Mouse (Mus musculus): ENCODE measurements around the gene Dennd2a.
"Not testable (repeated sequence)": the region's sequence is repeated elsewhere in the genome, so short reads cannot be mapped to it uniquely, and the experiment has no call there.

The Dennd2a gene

DNA sequence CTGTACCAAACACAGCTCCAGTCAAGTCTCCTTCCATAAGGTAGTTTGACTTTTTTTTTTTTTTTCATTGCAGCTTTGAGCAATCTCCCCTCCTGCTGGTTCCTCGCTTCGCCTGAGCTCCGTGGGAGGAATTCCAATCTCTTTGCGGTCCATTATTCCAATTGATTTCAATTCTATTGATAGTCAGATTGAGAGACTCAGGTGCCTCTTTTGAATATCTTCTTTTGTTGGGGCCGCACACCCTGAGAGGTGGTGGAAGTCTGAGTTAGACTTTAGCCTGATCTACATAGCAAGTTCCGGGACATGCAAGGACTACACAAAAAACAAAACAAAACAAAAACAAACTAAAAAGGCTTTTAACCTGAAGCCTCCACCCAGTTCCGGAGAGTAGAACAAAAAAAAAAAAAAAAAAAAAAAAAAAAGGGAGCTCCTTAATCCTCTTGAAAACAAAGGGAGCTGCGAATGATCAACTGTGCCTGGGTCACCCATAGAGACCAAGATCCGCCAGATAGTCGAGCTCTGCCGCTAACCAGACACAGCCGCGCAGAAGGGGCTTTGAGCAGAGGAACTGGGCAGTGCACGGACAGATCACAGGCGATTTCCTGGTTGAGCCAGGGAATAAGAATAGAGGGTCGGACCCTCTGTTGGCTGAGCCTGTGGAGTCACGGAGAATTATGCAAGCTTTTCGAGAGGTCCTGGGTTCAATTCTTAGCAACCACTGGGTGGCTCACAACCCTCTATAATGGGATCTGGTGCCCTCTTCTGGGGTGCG lies 111.7 kb downstream of the Dennd2a start:
- no peak for DNase-seq

DNA sequence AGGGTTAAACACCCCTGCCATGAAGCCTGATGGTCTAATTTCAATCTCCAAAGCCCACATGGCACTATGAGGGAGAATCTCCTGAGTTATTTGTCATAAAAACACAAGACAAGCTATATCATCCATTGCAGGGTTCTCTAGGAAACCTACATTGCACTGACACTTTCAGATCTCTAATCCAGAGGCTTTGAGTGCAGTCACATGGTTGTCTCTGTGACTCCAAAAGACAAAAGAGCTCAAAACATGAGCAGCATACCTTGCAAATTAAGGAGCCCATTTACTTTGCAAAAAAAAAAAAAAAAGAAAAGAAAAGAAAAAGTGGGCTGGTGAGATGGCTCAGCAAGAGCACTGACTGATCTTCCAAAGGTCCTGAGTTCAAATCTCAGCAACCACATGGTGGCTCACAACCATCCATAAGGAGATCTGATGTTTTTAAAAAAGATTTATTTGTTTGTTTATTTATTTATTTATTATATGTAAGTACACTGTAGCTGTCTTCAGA lies 114.8 kb downstream of the Dennd2a start:
- DNase-seq: no peak

DNA sequence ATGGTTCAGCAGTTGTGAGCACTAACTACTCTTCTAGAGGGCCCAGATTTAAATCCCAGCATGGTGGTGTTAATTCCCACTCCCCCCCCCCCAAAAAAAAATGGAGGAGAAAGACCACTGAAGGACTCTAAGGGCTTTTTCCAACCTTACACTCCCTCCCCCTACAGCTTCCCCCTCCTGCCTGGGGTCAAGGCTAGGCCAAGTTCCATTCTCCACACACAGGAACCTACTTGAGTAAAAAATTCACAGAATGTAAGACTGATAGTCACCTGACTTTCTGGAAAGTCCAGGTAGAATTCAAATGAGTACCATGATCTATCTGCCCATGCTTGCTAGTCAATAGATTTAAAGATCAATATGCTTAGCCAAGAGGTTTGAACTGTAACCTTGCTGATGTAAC lies 117.5 kb downstream of the Dennd2a start:
- no peak for DNase-seq

DNA sequence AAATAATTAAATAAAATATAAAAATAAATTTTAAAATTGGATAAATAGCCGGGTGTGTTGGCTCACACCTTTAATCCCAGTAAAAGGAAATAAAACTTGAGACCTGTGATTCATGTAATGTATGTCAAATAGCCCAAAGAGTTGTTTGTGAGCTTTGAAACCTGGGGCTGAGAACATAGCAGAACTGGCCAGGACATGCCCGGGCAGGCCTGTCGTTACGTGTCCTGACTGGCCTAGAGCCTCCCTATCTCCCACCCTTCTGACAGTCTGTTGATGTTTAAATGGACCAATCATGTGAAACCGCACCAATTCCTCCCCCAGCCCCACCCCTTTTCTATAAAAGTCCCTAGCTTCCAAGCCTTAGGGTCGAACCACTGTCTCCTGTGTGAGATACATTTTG lies 120.1 kb downstream of the Dennd2a start:
- not testable (repeated sequence) for DNase-seq

DNA sequence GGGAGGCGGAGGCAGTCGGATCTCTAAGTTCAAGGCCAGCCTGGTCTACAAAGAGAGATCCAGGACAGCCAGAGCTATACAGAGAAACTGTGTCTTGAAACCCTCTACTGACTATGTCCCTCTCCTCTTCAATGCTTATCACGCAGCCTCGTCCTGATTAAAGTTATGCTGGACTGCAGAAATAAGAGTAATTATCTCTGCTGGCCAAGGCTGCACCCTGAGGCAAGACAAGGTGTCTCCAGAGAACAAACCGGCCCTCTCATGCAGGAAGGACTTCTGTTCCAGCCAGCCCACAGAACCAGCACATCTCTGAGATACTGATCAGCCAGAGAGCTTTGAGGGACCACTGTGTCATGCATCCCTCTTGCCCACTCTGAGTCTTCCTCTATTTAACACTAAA lies 121.8 kb downstream of the Dennd2a start:
- DNase-seq: no peak

DNA sequence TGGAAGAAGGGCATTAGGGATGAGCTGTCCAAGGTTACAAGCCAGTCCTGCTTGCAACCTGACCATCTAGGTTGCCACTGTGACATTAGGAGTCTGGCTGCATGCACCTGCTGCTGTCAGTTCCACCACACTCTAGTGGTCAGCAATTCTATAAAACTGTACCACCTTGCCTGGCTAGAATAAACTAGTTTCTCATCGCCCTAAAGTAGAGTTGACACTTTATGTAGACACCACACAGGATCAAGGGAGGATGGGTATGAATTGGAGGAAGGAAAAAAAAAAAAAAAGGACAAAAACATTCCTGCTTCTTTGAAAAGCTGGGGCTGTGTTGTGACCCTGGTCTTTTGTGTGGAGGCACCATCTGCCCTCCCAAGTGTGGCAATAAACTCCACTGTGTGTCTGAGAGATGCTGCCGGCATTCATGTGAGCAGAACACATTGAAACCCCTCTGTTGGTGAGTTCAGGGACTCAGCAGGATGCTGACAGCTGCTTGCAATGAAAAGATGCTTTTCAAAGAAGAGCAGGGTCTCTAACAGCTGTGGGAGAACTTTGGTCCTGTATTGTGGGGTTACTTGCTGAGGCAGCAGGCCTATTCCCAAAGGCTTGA lies 122.7 kb downstream of the Dennd2a start:
- no peak for DNase-seq

DNA sequence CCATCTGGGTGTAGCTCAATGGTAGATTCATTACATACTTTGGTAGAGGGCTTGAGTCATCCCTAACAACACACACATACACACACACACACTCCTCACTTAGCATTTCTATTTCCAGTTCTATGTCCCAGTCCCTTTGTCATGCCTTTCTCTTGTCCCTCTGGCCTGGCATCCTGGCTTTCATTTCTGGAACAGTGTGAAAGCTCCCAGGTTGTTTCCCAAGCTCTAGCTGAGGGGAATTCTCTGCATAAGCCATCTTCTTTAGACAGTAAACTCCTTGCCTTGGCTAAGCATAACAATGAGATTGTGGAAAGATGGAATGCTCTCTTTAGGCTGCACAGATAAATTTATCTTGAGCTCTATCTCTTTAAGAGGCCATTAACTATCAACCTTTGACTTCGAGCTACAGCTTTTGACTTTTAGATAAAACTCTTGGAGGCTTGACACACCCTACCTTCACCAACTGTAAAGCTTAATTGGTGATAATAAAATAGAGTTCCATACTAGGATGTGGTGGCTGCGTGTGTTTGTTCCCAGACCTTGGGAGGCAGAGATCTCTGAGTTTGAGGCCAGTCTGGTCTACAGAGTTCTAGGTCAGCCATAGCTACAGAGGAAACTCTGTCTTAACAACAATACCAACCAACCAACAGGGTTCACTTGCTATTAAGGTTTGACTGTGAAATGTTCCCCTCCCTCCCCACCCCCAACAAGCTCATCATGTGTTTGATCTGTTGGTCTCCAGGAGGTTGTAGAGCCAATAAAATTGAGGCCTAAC lies 123.4 kb downstream of the Dennd2a start:
- DNase-seq: no peak

DNA sequence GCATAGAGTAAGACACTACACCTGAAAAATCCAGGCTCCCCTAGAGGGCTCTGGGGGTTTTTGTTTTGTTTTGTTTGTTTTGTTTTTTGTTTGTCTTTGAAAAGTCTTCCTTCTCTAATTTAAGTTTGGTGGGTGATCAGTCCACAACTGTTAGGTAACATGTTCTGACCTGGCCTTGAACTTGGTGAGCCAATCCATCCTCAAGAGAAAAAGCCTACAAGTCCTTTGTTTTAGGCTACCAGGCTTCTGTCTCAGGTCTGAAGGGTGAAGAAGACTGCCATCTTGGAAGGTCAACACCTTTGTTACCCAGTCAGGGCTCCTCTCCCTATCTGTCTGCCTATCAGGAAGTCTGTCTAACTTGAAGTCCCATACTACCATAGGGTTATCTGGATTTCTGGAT lies 124.0 kb downstream of the Dennd2a start:
- DNase-seq: no peak

DNA sequence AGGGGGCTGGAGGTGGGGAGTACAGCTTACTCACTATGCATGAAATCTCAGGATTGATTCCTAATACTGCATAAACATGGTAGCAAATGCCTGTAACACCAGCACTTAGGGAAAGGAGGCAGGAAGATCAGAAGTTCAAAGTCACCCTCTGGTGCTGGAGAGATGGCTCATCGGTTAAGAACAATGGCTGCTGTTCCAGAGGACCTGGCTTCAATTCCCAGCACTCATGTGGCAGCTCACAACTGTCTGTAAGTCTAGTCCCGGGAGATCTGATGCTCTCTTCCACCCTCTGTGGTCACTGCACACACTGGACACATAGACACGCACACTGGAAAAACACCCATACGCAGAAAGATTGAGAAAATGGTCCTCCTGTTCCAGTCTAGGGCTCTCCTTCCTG lies 124.5 kb downstream of the Dennd2a start:
- no peak for DNase-seq

DNA sequence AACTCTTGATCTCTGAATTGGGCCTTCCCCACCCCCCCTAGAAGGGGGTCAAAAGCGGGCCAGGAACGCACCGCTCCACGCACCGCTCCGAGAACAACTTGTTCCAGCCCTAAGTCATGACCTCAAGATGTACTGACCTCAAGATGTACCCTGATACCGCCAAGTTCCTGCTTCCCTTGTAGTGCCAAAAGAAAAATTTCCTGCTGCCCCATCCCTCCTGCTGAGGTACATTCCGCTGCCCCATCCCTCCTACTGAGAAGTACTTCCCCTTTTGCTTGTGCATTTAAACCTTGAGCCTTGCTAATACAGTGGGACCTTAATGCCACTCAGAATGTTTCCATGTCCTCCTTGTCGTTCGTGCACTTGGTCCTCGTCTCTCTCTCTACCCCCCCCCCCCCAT lies 126.9 kb downstream of the Dennd2a start:
- DNase-seq: no peak

DNA sequence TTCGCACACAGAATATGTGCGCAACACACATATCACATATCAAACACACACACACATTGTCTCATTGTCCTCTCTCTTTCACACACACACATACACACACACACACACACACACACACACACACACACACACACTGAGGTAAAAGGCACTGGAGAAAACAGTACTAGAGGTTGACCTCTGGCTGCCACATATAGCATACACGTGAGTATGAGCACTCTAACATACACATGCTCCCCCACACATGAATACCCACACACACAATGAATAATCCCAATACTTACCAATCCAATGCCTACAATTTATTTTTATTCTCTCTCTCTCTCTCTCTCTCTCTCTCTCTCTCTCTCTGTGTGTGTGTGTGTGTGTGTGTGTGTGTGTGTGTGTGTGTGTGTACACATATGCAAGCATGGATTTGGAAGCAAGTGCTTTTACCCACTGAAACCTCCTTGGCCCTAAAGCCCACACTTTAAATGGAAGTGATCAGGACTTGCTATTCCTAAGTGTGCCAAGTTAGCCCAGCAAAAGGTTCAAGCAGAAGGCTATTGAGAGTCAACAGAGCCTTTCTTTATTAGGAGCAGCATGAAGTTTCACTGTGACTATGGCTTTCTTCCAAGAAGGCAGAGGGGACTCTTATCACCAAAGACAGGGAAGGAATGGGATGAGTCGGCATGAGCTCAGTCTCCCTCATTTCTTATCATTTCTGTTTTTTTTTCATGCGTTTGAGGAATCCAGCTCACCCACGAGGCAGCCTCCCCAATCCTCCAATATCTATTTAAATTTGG lies 128.5 kb downstream of the Dennd2a start:
- no peak for DNase-seq

DNA sequence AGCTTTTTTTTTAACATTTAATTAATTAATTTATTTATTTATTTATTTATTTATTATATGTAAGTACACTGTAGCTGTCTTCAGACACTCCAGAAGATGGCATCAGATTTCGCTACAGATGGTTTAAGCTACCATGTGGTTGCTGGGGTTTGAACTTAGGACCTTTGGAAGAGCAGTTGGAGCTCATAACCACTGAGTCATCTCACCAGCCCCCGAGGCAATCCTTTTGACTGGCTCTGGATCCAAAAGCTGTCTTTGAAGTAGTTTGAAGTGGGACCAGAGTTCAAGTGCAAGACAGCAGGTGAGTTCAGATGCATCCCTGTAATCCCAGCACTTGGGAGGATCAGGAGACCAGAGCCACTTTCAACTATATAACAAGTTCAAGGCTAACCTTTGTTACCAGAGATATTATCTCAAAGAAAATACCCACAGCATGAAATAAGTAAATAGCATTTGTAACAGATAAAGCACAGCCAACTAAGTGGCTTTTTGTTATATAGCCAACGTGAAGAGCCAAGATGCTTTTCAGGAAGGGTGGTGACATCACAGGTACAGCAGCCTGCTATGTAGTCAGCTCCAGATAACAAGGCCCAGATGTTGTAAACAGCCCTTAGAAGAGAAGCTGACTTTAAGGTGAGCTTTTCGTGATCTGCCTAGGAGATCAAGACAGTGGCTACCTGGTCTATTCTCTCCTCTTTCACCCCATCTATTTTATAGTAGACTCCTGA lies 130.2 kb downstream of the Dennd2a start:
- DNase-seq: no peak

DNA sequence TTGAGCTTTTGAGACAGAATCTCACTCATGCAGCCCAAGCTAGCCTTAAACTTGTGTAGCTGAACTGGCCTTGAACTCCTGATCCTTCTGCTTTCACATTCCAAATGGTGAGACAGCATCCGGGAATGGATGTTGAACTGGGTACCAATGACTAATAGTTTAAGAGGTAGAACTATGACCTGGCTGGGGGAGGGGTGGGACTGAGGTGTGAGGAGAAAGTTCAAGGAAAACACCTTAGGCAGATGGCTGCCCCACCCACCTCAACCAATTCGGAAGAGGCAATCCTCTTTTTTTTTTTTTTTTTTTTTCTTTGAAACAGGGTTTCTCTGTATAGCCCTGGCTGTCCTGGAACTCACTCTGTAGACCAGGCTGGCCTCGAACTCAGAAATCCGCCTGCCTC lies 130.9 kb downstream of the Dennd2a start:
- no peak for DNase-seq

DNA sequence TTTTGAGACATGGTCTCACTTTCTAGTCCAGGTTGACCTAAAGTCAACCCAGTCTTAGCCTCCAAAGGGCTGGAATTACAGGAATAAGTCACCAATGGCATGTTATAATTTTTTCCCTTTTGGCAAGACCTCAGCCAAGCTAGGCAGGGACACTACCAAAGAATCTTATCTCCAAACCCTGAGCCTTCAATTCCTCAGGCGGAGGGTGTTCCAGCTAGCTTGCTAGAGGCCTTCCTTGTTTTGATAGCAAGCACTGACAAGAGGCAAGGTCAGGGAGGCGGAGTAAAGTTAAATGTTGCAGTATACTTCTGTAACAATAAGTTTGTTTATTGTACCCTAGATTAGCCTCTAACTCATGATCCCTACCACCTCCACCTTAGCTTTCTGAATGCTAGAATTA lies 132.5 kb downstream of the Dennd2a start:
- no peak for DNase-seq

DNA sequence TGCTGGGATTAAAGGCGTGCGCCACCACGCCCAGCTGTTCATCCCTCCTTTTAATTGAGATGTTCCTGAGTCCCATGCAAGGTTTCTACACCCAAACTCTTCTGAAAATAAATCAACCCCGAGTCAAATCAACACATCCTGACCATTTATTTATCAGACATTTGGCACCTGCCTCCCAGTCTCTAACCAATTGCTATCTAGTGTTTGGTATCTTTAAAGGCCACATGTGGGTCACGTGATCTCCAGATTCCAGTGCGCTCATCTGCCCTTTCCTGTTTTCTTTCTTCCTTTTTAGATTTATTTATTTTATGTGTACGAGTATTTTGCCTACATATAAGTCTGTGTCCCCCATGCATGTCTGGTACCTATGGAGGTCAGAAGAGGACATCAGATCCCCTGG lies 134.0 kb downstream of the Dennd2a start:
- no peak for DNase-seq

DNA sequence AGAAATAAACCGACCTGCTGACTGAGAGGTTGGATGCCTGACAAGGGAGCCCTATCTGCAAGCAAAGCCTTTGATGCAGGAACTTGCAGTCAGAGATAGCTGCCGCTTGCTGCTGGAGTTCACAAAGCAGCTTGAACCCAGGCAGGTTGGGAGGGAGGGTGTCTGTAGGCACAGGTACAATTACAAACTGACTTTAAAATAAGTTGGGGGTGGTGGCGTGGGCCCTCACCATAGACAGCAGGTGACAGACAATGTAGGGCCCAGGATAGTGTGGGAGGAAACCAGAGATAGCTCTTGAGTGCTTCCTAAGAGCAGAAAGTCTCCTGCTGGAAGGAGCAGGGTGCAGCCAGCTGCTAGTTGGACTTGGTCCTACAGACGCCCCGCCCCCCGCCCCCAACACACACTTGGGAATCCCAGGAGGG lies 134.5 kb downstream of the Dennd2a start:
- DNase-seq: peak; percentile 53

DNA sequence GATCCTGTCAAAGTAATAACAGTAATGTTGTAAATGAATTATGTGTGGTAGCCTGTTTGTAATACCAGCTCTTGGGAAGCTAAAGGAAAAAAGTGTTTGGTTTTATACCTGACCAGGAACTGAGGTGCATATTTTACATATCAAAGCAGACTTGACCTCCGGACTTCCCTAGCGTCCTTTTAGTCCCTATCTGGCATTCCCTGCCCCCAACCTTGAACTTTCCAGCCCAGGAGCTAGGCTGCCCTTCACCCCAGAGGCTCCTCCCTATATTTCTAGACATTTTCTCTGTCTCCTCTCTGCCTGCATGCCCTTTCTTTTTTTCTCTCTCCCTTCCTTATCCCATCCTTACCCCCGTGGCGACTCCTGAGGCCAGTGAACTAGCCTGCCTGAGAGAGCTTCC lies 136.8 kb downstream of the Dennd2a start:
- DNase-seq: no peak

DNA sequence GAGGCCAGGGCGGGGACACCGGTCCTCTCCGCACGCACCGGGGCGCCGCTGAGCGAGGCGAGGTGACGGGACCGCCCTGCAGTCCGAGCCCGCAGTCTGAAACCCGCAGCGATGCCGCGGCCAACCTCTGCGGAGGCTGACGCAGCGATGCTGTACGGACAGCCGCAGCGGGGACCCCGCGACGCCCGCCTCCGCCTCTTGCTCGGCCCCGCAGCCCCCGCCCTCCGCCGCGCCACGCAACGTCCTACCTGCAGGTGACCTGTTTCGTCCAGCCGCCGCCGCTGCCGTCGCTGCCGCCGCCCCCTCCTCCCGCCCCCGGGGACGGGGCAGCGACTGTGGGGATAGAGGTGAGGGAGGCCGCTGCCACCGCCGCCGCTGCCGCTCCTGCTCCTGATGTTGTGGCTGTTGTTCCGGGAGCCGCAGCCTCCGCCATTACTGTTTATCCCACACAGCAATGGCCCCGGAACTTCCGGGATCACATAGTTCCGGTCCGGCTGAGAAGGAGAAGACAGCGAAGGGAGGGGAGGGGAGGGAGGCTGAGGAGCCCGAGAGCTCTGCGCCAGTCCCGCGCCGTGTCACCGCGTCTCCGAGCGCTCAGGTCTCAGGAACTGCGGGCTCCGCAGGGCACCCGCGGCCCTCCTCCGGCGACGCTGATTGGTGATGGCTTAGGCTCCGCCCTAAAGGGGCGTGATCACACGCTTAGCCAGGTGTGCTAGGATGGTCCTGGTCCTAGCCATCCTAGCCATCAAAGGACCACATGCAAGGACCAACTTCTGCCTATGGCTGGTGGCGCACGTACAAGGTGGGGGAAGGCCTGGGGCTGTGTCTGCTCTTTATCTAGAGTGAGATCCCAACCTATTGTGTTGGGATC lies 137.6 kb downstream of the Dennd2a start, which contains the start of gene Mkrn1:
TSS of gene Mkrn1 (minus strand) at position 612 of the 871 bp plus-strand sequence.
- DNase-seq: peak; percentile 87

DNA sequence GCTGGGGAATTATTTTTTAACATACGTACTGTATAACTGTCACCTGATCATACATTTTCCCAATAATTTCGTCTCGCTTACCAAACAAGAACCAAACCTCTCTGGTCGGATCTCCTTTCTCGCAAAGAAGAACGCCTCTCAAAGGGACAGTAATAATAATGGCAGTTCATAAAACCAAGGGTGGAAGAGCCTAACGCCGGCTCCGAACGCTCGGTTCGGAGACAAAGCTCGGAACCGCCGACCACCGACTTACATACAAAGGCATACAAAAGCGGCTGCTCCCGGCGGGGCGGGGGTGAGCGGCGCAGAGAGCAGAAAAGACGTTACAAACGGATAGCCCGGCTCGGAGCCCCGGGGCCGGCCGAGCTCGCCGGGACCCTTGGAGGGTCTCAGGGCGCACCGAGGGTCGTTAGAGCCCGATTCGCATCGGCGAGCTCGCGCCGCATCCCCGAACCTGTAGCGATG lies 138.2 kb downstream of the Dennd2a start:
- peak; percentile 18 for DNase-seq

DNA sequence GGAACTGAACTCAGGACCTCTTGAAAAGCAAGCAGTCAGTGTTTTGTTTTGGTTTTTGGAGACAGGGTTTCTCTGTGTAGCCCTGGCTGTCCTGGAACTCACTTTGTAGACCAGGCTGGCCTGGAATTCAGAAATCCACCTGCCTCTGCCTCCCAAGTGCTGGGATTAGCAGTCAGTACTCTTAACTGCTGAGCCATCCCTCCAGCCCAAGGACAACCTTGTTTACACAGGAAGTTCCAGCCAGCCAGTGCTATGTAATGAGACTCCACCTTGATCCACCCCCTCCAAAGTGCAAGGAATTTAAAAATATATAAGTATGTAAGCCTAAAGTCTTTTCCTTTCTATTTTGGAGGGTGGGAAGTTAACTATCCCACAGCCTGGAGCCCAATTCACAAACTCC lies 141.0 kb downstream of the Dennd2a start:
- not testable (repeated sequence) for DNase-seq

DNA sequence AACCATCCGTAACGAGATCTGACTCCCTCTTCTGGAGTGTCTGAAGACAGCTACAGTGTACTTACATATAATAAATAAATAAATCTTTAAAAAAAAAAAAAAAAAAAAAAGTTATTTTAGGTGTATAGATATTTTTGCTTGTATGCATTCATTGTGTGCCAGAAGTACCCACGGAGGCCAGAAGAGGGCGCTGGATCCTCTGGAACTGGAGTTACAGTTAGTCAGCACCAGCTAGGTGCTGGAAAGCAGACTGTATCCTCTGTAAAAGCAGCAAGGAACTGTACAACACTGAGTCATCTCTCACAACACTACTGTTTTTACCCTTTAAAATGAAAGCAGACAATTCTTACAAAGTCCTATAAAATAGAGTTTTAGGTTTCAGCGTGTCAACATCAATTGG lies 141.9 kb downstream of the Dennd2a start:
- DNase-seq: peak; percentile 70
